Comparison of ENCODE assay signal across 14 mouse cellular contexts in the genomic region with DNA sequence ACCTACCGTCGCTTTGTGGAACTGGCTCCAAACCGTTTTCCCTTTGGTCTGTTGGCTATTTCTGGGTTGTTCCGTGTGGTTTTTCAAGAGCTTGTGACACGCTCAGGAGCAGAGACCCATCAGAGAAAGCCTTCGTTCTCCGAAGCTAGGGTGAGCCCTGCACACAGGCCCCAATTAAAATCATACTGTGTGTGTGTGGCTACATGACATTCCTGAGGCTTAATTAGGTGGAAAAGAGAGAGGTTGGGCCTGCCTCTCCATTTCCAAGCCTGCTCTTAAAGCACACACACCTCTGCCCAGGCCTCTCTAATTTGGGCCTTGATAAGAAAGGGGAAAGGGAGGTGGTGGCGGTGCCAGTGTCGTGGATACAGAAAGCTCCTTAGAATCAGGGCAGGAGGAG.
DNase-seq lines count a peak whose midpoint lies in the region; ATAC-seq and TF ChIP-seq lines count a peak whose summit lies in the region.
"Had no signal": no experiment of that assay in that cellular context is flagged by ENCODE, and none has a peak within 500 bp of the region (broad histone marks: within the 10 kb centered on the region; RNA-seq: fewer than 3 reads in every experiment).

No protein-coding gene starts in this region.

- H3K27ac ChIP-seq in forebrain, embryonic 11.5 days (ENCODE audit: low read depth, low read length) = peak overlapping the region; percentile 46; the same call in 1 of the 2 replicates
- H3K27ac ChIP-seq in limb, embryonic 12.5 days = peak overlapping the region; percentile 67
- no peak overlapping the region for H3K27ac ChIP-seq in intestine, embryonic 16.5 days (ENCODE audit: low read length)
- H3K27ac ChIP-seq: intestine, embryonic 15.5 days; liver, embryonic 13.5 days had no signal

- in situ Hi-C loops in Patski (cut with MboI; ENCODE audit: low pct_unique_long_range_greater_than_20kb) = no loop called here

- no peak for TF ChIP-seq CTCF in Patski (IDR thresholded peaks at IDR 0.05)

- no peaks in the 10 kb centered on the region for H3K27me3 ChIP-seq in Patski
- H3K27me3 ChIP-seq in forebrain, embryonic 11.5 days (ENCODE audit: control insufficient read depth, insufficient read depth, low read length) = no peaks in the 10 kb centered on the region
- H3K27me3 ChIP-seq in limb, embryonic 12.5 days = no peaks in the 10 kb centered on the region
- no peaks in the 10 kb centered on the region for H3K27me3 ChIP-seq in intestine, embryonic 16.5 days (replicated peaks; ENCODE audit: control insufficient read depth, insufficient read depth, low read length)
- H3K27me3 ChIP-seq: intestine, embryonic 15.5 days; liver, embryonic 13.5 days had no signal

- ATAC-seq in Patski = peak; percentile 28
- ATAC-seq in forebrain, embryonic 11.5 days (replicated peaks; ENCODE audit: low FRiP score) = peak; percentile 77; the same call in 1 of the 2 replicates
- no peak for ATAC-seq in limb, embryonic 12.5 days (ENCODE audit: insufficient number of reproducible peaks, insufficient read depth, low FRiP score, low TSS enrichment, low read depth)
- ATAC-seq in intestine, embryonic 16.5 days = no peak
- ATAC-seq: intestine, embryonic 15.5 days had no signal

- DNase-seq in Patski (ENCODE audit: low read depth, low spot score) = peak; percentile 27
- DNase-seq in forebrain, embryonic 11.5 days (ENCODE audit: low spot score) = peak; percentile 65
- DNase-seq in kidney, adult 9 months = peak; percentile 57
- no peak for DNase-seq in right cerebral cortex, adult 2 months (ENCODE audit: low spot score in 2 of 2)
- DNase-seq in urinary bladder, postnatal 14 days (ENCODE audit: low spot score) = no peak
- no peak for DNase-seq in frontal cortex, postnatal 36 days (ENCODE audit: low spot score in 2 of 2)
- DNase-seq: cerebellum, adult 9-10 months; layer of hippocampus, postnatal 36 days; liver, embryonic 13.5 days; lung, postnatal 14 days; spleen, adult 18-20 months had no signal

- H3K4me3 ChIP-seq in forebrain, embryonic 11.5 days (ENCODE audit: low read depth, low read length) = no peak overlapping the region
- no peak overlapping the region for H3K4me3 ChIP-seq in limb, embryonic 12.5 days (replicated peaks)
- no peak overlapping the region for H3K4me3 ChIP-seq in intestine, embryonic 16.5 days (ENCODE audit: low read length)
- H3K4me3 ChIP-seq: intestine, embryonic 15.5 days; liver, embryonic 13.5 days had no signal

- no peaks in the 10 kb centered on the region for H3K9me3 ChIP-seq in forebrain, embryonic 11.5 days (ENCODE audit: control insufficient read depth, low read length)
- no peaks in the 10 kb centered on the region for H3K9me3 ChIP-seq in limb, embryonic 12.5 days
- H3K9me3 ChIP-seq in intestine, embryonic 16.5 days (ENCODE audit: control insufficient read depth, low read length) = no peaks in the 10 kb centered on the region
- H3K9me3 ChIP-seq: intestine, embryonic 15.5 days; liver, embryonic 13.5 days had no signal

- no peaks in the 10 kb centered on the region for H3K36me3 ChIP-seq in forebrain, embryonic 11.5 days (ENCODE audit: control insufficient read depth, insufficient read depth, low read length)
- H3K36me3 ChIP-seq in limb, embryonic 12.5 days = no peaks in the 10 kb centered on the region
- H3K36me3 ChIP-seq in intestine, embryonic 16.5 days (ENCODE audit: control insufficient read depth, insufficient read depth, low read length) = no peaks in the 10 kb centered on the region
- H3K36me3 ChIP-seq: intestine, embryonic 15.5 days; liver, embryonic 13.5 days had no signal

- H3K4me1 ChIP-seq in forebrain, embryonic 11.5 days (replicated peaks; ENCODE audit: control insufficient read depth, insufficient read depth, low read length) = peaks cover 17% of the 10 kb centered on the region
- H3K4me1 ChIP-seq in limb, embryonic 12.5 days (replicated peaks) = peaks cover 13% of the 10 kb centered on the region
- no peaks in the 10 kb centered on the region for H3K4me1 ChIP-seq in intestine, embryonic 16.5 days (ENCODE audit: control insufficient read depth, insufficient read depth, low read length)
- H3K4me1 ChIP-seq: intestine, embryonic 15.5 days; liver, embryonic 13.5 days had no signal

- peak overlapping the region; percentile 32; the same call in 1 of the 2 replicates for H3K9ac ChIP-seq in forebrain, embryonic 11.5 days (ENCODE audit: low read length)
- H3K9ac ChIP-seq in limb, embryonic 12.5 days (replicated peaks) = no peak overlapping the region
- H3K9ac ChIP-seq in intestine, embryonic 16.5 days (ENCODE audit: low read depth, low read length) = no peak overlapping the region
- H3K9ac ChIP-seq: intestine, embryonic 15.5 days; liver, embryonic 13.5 days had no signal

- H3K4me2 ChIP-seq in forebrain, embryonic 11.5 days (ENCODE audit: low read depth, low read length, severe bottlenecking) = peak overlapping the region; percentile 2; the same call in 1 of the 2 replicates
- no peak overlapping the region for H3K4me2 ChIP-seq in limb, embryonic 12.5 days
- H3K4me2 ChIP-seq in intestine, embryonic 16.5 days (ENCODE audit: low read depth, low read length) = no peak overlapping the region
- H3K4me2 ChIP-seq: intestine, embryonic 15.5 days; liver, embryonic 13.5 days had no signal

- POLR2A ChIA-PET in Patski (lab: Charles Lee) = no interaction called here

- CTCF ChIA-PET in Patski (lab: Charles Lee) = interaction anchor here (1.2 to 2.0 kb wide), 2 partner anchors 26 to 98 kb away, joined by 3 to 5 read pairs; no protein-coding TSS in a partner anchor

- WGBS in forebrain, embryonic 11.5 days = 39% methylated on average over 9 of the region's 9 CpGs
- 55% methylated on average over 9 of the region's 9 CpGs for WGBS in limb, embryonic 12.5 days
- 77% methylated on average over 9 of the region's 9 CpGs for WGBS in intestine, embryonic 16.5 days

Comparison
In these comparisons a context has a peak if more than half of its experiments do, and no peak if none do; other contexts are left out.
1. ATAC-seq: peak in Patski (single experiment) and forebrain, embryonic 11.5 days (single experiment); none in limb, embryonic 12.5 days (single experiment) and intestine, embryonic 16.5 days (single experiment).
2. DNase-seq: peak in Patski (single experiment), forebrain, embryonic 11.5 days (single experiment) and kidney, adult 9 months (single experiment); none in right cerebral cortex, adult 2 months (0 of 2), urinary bladder, postnatal 14 days (single experiment) and frontal cortex, postnatal 36 days (0 of 2).